Mouse (Mus musculus): ENCODE results near the gene Mmd.
"Not testable (repeated sequence)": the region's sequence is repeated elsewhere in the genome, so short reads cannot be mapped to it uniquely, and the experiment has no call there.

The Mmd gene

GRCm38 (mm10) chr11:90250189-90250588 is 933 bp downstream of the Mmd start:
- no peak for DNase-seq (ENCODE audit: low spot score)

GRCm38 (mm10) chr11:90250730-90251129 is 1.5 kb downstream of the Mmd start:
- no peak for DNase-seq (ENCODE audit: low spot score)

GRCm38 (mm10) chr11:90251923-90252322 is 2.7 kb downstream of the Mmd start:
- DNase-seq (ENCODE audit: low spot score), result no peak

GRCm38 (mm10) chr11:90252366-90252765 is 3.1 kb downstream of the Mmd start:
- no peak for DNase-seq (ENCODE audit: low spot score)

GRCm38 (mm10) chr11:90254536-90254935 is 5.3 kb downstream of the Mmd start:
- no peak for DNase-seq (ENCODE audit: low spot score)

- no peak for DNase-seq (ENCODE audit: low spot score)
Observed at GRCm38 (mm10) chr11:90255687-90256086, 6.4 kb downstream of the Mmd start.

GRCm38 (mm10) chr11:90256833-90257525 is 7.7 kb downstream of the Mmd start:
- no peak for DNase-seq (ENCODE audit: low spot score)

- DNase-seq (ENCODE audit: low spot score), result no peak
Observed at GRCm38 (mm10) chr11:90258321-90258927, 9.2 kb downstream of the Mmd start.

GRCm38 (mm10) chr11:90259071-90259470 is 9.8 kb downstream of the Mmd start:
- no peak for DNase-seq (ENCODE audit: low spot score)

GRCm38 (mm10) chr11:90259826-90260225 is 10.6 kb downstream of the Mmd start:
- DNase-seq (ENCODE audit: low spot score), result no peak

- DNase-seq (ENCODE audit: low spot score), result no peak
Observed at GRCm38 (mm10) chr11:90264180-90264579, 14.9 kb downstream of the Mmd start.

- no peak for DNase-seq (ENCODE audit: low spot score)
Observed at GRCm38 (mm10) chr11:90265581-90265980, 16.3 kb downstream of the Mmd start.

GRCm38 (mm10) chr11:90268934-90269333 is 19.7 kb downstream of the Mmd start:
- no peak for DNase-seq (ENCODE audit: low spot score)

- DNase-seq (ENCODE audit: low spot score), result no peak
Observed at GRCm38 (mm10) chr11:90269398-90270123, 20.3 kb downstream of the Mmd start.

- no peak for DNase-seq (ENCODE audit: low spot score)
Observed at GRCm38 (mm10) chr11:90270132-90270877, 21.0 kb downstream of the Mmd start.

- DNase-seq (ENCODE audit: low spot score), result no peak
Observed at GRCm38 (mm10) chr11:90274187-90274586, 24.9 kb downstream of the Mmd start.

GRCm38 (mm10) chr11:90275663-90276062 is 26.4 kb downstream of the Mmd start:
- no peak for DNase-seq (ENCODE audit: low spot score)

GRCm38 (mm10) chr11:90276150-90276549 is 26.9 kb downstream of the Mmd start:
- DNase-seq (ENCODE audit: low spot score), result no peak

GRCm38 (mm10) chr11:90276561-90276960 is 27.3 kb downstream of the Mmd start:
- DNase-seq (ENCODE audit: low spot score), result no peak

GRCm38 (mm10) chr11:90280069-90280468 is 30.8 kb downstream of the Mmd start:
- no peak for DNase-seq (ENCODE audit: low spot score)

GRCm38 (mm10) chr11:90281943-90282342 is 32.7 kb downstream of the Mmd start:
- DNase-seq (ENCODE audit: low spot score), result not testable (repeated sequence)

GRCm38 (mm10) chr11:90283159-90283558 is 33.9 kb downstream of the Mmd start:
- no peak for DNase-seq (ENCODE audit: low spot score)
